Mouse (Mus musculus): ENCODE results near the gene Wfdc12. TPM values are rescaled to one million over a fixed set of nuclear protein-coding genes. Genes with fewer than 3 reads are reported as not detected.
"Not testable (repeated sequence)": the region's sequence is repeated elsewhere in the genome, so short reads cannot be mapped to it uniquely, and the experiment has no call there.

Gene Wfdc12
- not detected in 2 replicates for polyA plus RNA-seq (2015; fragmentation: Nextera tagmentation; extraction: Ambion mirVana)

- WGBS: 81% methylated on average over 6 of the region's 6 CpGs
- ATAC-seq (replicated peaks): no peak
- Histone ChIP-seq H3K4me3 (no peak within 1 kb of the TSS), H3K9ac (replicated peaks) (no peak within 1 kb of the TSS), H3K36me3 (no peaks in the 10 kb centered on the region), H3K27me3 (no peaks in the 10 kb centered on the region), H3K27ac (replicated peaks) (no peak within 1 kb of the TSS), H3K4me2 (replicated peaks) (no peak within 1 kb of the TSS), H3K4me1 (no peaks in the 10 kb centered on the region), H3K9me3 (no peaks in the 10 kb centered on the region)
These were observed at the start of gene Wfdc12 for GRCm38 (mm10) chr2:164190576-164190975. Wfdc12 (minus strand) TSS chr2:164190608.

GRCm38 (mm10) chr2:164238366-164238765 lies 48.0 kb upstream of the Wfdc12 start, which contains the start of gene Svs2:
Svs2 (minus strand) TSS chr2:164238466.
- H3K27me3 ChIP-seq: no peaks in the 10 kb centered on the region
- no peaks in the 10 kb centered on the region for H3K9me3 ChIP-seq
- no peaks in the 10 kb centered on the region for H3K4me1 ChIP-seq
- H3K27ac ChIP-seq (replicated peaks): no peak within 1 kb of the TSS
- no peaks in the 10 kb centered on the region for H3K36me3 ChIP-seq
- H3K4me2 ChIP-seq (replicated peaks): no peak within 1 kb of the TSS
- WGBS: 89% methylated on average over 3 of the region's 3 CpGs
- H3K4me3 ChIP-seq: no peak within 1 kb of the TSS
- H3K9ac ChIP-seq (replicated peaks): no peak within 1 kb of the TSS
- ATAC-seq (replicated peaks): no peak

DNA sequence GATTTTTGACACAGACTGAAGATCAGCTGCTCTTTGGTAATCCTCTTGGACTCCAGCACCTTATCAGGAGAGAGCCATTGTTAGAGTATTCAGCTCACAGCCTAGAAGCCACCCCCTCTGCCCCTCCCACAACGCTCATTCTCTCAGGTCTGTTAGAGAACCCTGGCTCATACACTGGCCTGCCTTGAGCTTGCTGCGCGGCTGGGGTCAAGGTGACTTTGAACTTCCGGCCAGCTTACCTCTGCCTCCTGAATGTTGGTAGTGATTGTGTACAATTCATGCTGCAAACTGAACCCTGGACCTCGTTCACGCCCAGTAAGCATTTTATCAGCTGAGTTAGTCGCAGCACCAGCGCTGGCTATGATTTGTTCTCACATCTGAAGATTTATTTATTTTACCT lies 42.3 kb upstream of the Wfdc12 start:
- Histone ChIP-seq H3K9ac (replicated peaks) (no peak overlapping the region), H3K9me3 (no peaks in the 10 kb centered on the region), H3K36me3 (no peaks in the 10 kb centered on the region), H3K27ac (replicated peaks) (no peak overlapping the region), H3K4me2 (replicated peaks) (no peak overlapping the region), H3K4me3 (no peak overlapping the region), H3K4me1 (no peaks in the 10 kb centered on the region), H3K27me3 (no peaks in the 10 kb centered on the region)
- WGBS: 92% methylated on average over 8 of the region's 8 CpGs
- no peak for ATAC-seq (replicated peaks)

DNA sequence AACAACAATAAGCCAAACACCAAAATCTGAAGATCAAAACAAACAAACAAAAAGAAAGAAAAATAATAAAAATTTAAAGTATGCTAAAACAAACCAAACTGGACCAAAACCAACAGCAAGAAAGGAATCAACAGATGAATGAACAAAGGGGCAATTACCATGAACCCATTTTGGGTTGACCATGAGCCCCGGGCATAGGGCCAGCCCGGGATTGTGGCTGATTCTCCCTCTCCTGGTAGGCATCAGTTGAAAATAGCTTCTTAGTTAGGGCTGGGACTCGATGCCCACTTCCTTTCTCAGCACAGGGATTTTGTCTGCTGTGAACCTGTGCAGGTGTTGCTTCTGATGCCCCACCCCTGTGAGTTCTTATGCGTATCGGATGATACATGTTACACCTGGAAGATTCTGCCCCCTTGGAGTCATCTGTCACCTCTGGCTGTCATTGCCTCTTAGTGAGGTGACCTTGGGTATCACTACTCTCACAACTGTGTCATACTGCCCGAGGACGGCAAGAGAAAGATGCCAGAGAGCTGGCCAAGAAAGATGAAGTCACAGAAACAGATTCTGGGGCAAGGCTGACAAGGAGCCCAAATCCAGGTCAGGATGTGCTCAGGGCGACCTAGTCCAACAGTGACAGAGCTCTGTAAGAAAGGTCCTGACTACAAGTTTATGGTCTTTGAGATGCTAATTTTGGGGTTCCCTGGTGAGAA lies 38.1 kb upstream of the Wfdc12 start:
- no peaks in the 10 kb centered on the region for H3K36me3 ChIP-seq
- no peak overlapping the region for H3K27ac ChIP-seq (replicated peaks)
- H3K4me2 ChIP-seq (replicated peaks): no peak overlapping the region
- no peak for ATAC-seq (replicated peaks)
- no peaks in the 10 kb centered on the region for H3K9me3 ChIP-seq
- H3K4me3 ChIP-seq: no peak overlapping the region
- WGBS: 88% methylated on average over 8 of the region's 8 CpGs
- H3K27me3 ChIP-seq: no peaks in the 10 kb centered on the region
- no peaks in the 10 kb centered on the region for H3K4me1 ChIP-seq
- H3K9ac ChIP-seq (replicated peaks): no peak overlapping the region

DNA sequence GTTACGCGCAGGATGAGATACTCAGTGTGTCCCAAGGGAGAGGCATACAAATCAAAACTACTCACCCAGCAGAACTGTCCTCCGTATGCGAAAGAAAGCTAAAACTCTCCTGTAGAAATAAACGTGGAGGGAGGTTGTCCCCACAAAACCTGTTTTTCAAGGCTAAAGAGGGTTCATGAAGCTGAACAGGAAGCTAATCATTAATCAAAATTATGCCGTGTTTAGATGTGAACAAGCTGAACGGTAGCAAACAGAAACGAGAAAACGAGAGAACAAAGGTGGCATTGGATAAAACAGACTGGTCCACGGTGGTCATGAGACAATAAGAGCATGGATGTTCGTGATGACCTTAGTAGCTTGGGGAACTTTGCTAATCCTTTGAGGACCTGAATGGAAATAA lies 31.1 kb upstream of the Wfdc12 start, which contains the start of gene Wfdc15b:
Gene Wfdc15b (minus strand): TSS at position 139 of the 400 bp plus-strand sequence.
- Histone ChIP-seq H3K9ac (replicated peaks) (no peak within 1 kb of the TSS), H3K36me3 (no peaks in the 10 kb centered on the region), H3K9me3 (no peaks in the 10 kb centered on the region), H3K27ac (replicated peaks) (no peak within 1 kb of the TSS), H3K4me1 (no peaks in the 10 kb centered on the region), H3K27me3 (no peaks in the 10 kb centered on the region), H3K4me3 (no peak within 1 kb of the TSS), H3K4me2 (replicated peaks) (no peak within 1 kb of the TSS)
- ATAC-seq (replicated peaks): no peak
- WGBS: 86% methylated on average over 11 of the region's 11 CpGs

DNA sequence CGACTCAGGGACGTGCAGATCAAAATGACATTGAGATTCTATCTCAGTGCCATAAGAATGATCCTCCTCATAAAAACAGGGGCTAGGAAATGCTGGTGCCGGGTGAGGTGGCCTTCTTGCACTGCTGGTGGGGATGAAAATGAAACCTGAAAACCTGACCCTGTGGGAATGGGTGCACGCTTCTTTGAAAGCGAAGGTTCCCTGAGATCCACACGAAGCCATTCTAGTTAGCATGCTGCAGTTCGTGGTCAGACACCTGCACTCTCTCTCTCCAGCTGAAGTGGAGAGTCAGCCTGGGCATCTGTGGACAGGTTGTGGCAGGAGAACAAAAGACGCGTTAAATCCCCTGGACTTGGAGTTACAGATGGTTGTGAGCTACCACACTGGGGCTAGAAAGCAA lies 28.9 kb upstream of the Wfdc12 start:
- Histone ChIP-seq H3K4me1 (no peaks in the 10 kb centered on the region), H3K4me2 (replicated peaks) (no peak overlapping the region), H3K27ac (replicated peaks) (no peak overlapping the region), H3K36me3 (no peaks in the 10 kb centered on the region), H3K9ac (replicated peaks) (no peak overlapping the region), H3K4me3 (no peak overlapping the region), H3K9me3 (no peaks in the 10 kb centered on the region), H3K27me3 (no peaks in the 10 kb centered on the region)
- ATAC-seq (replicated peaks): no peak
- WGBS: 89% methylated on average over 9 of the region's 9 CpGs

DNA sequence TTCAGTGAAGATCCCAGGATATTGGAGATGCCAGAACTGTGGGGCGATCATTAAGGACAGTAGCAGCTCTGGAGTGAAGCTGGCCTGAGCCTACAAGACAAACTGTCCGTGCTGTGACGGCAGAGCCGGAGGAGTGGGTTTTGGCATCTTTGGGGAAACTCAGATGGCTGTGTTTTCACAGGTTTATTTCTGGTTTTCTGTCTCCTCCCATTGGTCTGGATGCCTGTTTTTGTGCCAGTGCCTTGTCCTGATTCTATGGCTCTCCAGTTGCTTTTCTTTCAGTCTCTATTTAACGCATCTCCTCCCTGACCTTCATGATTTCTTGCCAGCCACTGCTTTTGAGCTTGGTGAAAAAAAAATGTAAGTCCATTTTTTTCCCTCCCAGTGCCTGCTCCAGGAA lies 22.3 kb upstream of the Wfdc12 start:
- ATAC-seq (replicated peaks): no peak
- H3K4me2 ChIP-seq (replicated peaks): no peak overlapping the region
- WGBS: 85% methylated on average over 5 of the region's 5 CpGs

DNA sequence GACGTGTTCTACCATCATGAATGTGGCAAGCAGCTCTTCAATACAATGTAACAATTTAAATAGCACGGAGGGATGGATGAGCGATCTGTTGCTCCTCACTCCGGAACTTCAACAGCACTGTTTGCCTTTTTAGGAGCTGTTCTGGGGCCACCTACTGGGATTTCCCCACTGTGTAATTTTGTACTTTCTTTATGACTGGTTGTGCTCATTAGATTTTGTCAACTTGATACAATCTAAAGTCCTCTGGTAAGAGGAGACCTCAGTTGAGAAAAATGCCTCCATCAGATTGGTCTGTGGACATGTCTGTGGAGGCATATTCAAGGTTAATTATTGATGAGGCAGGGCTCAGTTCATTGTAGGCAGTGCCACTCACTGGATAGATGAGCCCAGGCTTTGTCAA lies 20.5 kb upstream of the Wfdc12 start:
- Histone ChIP-seq H3K36me3 (no peaks in the 10 kb centered on the region), H3K27me3 (no peaks in the 10 kb centered on the region), H3K27ac (replicated peaks) (no peak overlapping the region), H3K4me2 (replicated peaks) (no peak overlapping the region), H3K4me3 (no peak overlapping the region), H3K9me3 (no peaks in the 10 kb centered on the region), H3K4me1 (no peaks in the 10 kb centered on the region), H3K9ac (replicated peaks) (no peak overlapping the region)
- no peak for ATAC-seq (replicated peaks)
- WGBS: 87% methylated on average over 4 of the region's 4 CpGs

More for the DNA sequence above, 22.3 kb upstream of the Wfdc12 start:
- H3K27ac ChIP-seq (replicated peaks): no peak overlapping the region
- H3K9me3 ChIP-seq: no peaks in the 10 kb centered on the region
- no peaks in the 10 kb centered on the region for H3K36me3 ChIP-seq
- no peak overlapping the region for H3K4me3 ChIP-seq
- no peak overlapping the region for H3K9ac ChIP-seq (replicated peaks)
- H3K4me1 ChIP-seq: no peaks in the 10 kb centered on the region
- H3K27me3 ChIP-seq: no peaks in the 10 kb centered on the region

- 76% methylated on average over 4 of the region's 4 CpGs for WGBS
- H3K9me3 ChIP-seq: no peaks in the 10 kb centered on the region
- H3K9ac ChIP-seq (replicated peaks): no peak overlapping the region
- H3K4me3 ChIP-seq: no peak overlapping the region
- H3K4me2 ChIP-seq (replicated peaks): no peak overlapping the region
- no peaks in the 10 kb centered on the region for H3K36me3 ChIP-seq
- no peaks in the 10 kb centered on the region for H3K4me1 ChIP-seq
- H3K27me3 ChIP-seq: no peaks in the 10 kb centered on the region
- no peak overlapping the region for H3K27ac ChIP-seq (replicated peaks)
- ATAC-seq (replicated peaks): no peak
These were observed 16.3 kb upstream of the Wfdc12 start for GRCm38 (mm10) chr2:164206676-164207075.

GRCm38 (mm10) chr2:164206011-164206410 lies 15.6 kb upstream of the Wfdc12 start:
- not testable (repeated sequence) for ATAC-seq (replicated peaks); H3K27ac ChIP-seq (replicated peaks); H3K36me3 ChIP-seq; H3K27me3 ChIP-seq; H3K9me3 ChIP-seq; H3K4me2 ChIP-seq (replicated peaks); H3K4me3 ChIP-seq; H3K4me1 ChIP-seq; H3K9ac ChIP-seq (replicated peaks)
- WGBS: 88% methylated on average over 10 of the region's 10 CpGs

DNA sequence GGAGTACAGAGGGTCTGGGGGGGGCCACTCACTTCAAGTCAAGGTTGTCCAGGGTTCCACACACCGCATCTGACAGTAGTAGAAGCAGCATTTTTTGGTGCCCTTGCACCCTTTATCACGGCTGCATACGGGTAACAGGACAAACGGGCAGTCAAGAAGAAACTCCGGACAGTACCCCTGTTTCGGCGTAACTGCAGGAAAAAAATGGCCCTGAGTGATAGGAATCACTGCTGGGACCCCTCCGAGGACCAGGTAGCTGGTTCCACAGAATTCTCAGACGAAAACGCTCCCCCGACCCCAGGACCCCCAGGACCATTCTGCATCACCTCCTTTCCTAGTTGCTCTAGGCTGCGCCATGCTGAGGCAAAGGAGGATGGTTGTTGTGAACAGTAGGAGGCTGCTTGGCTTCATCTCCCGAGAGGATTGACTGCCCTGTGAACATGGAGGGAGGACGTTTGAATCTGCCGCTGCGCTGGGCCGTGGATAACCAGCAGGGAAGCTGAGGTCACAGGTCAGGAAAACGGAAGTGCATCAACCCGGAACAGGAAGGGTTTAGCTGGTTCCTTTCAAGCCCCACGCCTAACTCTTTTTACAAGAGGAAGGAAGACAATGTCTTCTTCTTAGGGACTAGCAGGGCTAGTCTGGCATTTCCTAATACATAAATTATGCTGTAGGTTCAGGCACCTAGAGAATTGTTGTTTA lies 9.4 kb upstream of the Wfdc12 start, which contains the start of gene Wfdc15a:
Gene Wfdc15a (minus strand): TSS at position 505 of the 702 bp plus-strand sequence.
- Histone ChIP-seq H3K9me3 (no peaks in the 10 kb centered on the region), H3K27me3 (no peaks in the 10 kb centered on the region), H3K27ac (replicated peaks) (no peak within 1 kb of the TSS), H3K4me1 (no peaks in the 10 kb centered on the region), H3K9ac (replicated peaks) (no peak within 1 kb of the TSS), H3K36me3 (no peaks in the 10 kb centered on the region), H3K4me3 (no peak within 1 kb of the TSS), H3K4me2 (replicated peaks) (no peak within 1 kb of the TSS)
- 86% methylated on average over 20 of the region's 20 CpGs for WGBS
- no peak for ATAC-seq (replicated peaks)

DNA sequence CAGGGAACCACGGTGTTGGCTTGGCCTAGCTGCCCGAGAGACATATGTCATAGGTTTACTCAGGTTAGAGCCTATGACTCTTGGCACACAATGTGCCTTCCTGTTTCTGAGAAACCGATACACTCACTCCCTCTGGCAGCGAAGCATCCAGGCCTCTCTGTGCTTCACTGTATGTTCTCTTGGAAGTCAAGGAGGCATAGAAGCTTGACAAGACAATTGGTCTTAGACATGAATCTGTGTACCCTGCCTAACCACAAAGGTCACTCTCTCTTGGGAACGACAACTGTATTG lies 6.2 kb upstream of the Wfdc12 start:
- WGBS: 82% methylated on average over 5 of the region's 5 CpGs
- H3K27me3 ChIP-seq: no peaks in the 10 kb centered on the region
- H3K4me1 ChIP-seq: no peaks in the 10 kb centered on the region
- ATAC-seq (replicated peaks): no peak
- no peaks in the 10 kb centered on the region for H3K9me3 ChIP-seq
- no peak overlapping the region for H3K27ac ChIP-seq (replicated peaks)
- H3K9ac ChIP-seq (replicated peaks): no peak overlapping the region
- no peak overlapping the region for H3K4me2 ChIP-seq (replicated peaks)
- no peaks in the 10 kb centered on the region for H3K36me3 ChIP-seq
- H3K4me3 ChIP-seq: no peak overlapping the region
